Mouse (Mus musculus): ENCODE measurements around the gene Mysm1. TPM values are rescaled to one million over a fixed set of nuclear protein-coding genes. Genes with fewer than 3 reads are reported as not detected.

The Mysm1 gene
- polyA plus RNA-seq, 1 experiment from 2014 or later, result 26.0 TPM

DNA sequence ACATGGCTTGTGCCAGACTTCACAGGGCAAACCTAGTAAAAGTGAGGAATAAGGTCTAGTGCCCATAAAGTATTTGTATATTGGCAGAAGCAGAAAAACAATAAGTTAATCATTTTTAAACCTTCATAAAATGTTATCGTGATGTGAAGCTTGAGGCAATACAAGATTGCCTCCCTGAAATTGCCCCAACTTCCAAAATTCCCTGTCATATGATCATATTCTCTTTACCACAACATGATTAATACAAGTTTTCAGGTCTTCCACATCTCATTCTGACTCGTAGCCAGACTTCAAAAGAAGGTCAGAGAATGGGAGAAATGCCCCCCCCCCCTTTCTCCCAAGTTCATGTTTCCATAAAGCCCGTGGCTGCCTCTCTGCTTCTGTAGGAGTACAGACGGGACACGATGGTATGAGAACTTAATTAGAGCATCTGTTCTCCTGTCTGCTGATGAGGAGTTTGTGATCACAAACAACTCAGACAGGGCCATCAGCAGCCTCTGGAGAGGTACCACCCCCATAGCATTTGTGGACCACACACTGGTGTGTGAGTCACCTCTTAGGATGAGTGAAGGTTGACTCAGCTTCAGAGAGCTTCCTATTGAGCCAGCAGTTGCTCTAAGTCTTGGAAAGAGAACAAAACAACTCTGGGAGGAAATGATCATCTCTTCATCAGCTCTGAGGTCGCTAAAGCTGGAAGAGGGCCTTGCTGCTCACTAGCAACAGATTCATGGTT lies 22.3 kb upstream of the Mysm1 start:
- H3K4me3 ChIP-seq, result no peak overlapping the region
- no peak for DNase-seq (ENCODE audit: low spot score)
- H3K27ac ChIP-seq (replicated peaks), result no peak overlapping the region
- H3K9me3 ChIP-seq (replicated peaks), result no peaks in the 10 kb centered on the region
- WGBS, result 74% methylated on average over 6 of the region's 6 CpGs
- H3K36me3 ChIP-seq, result no peaks in the 10 kb centered on the region
- H3K4me1 ChIP-seq, result no peaks in the 10 kb centered on the region
- H3K27me3 ChIP-seq (ENCODE audit: low read depth, poor library complexity, severe bottlenecking), result no peaks in the 10 kb centered on the region

DNA sequence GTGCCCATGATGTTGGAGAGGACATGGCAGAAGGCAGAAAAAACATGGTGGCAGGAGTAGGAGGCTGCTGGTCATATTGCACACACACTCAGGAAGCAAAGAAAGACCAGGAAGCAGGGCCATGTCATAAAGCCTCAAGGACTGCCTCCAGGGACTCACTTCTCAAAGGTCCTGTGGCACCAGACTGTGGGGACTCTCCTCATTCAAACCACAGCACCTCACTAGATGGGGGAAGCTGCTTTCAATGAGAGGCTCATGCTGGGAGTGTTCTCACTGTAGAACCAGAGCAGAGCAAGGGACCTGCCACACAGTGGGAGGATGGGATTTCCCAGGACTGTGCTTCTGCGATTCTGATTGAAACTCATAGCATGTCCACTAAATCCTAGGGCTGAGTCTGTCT lies 21.2 kb upstream of the Mysm1 start:
- 91% methylated on average over 1 of the region's 1 CpGs for WGBS
- Histone ChIP-seq H3K9me3 (replicated peaks) (no peaks in the 10 kb centered on the region), H3K4me3 (no peak overlapping the region), H3K27ac (replicated peaks) (no peak overlapping the region), H3K27me3 (ENCODE audit: low read depth, poor library complexity, severe bottlenecking) (no peaks in the 10 kb centered on the region), H3K4me1 (peaks cover 5% of the 10 kb centered on the region), H3K36me3 (no peaks in the 10 kb centered on the region)
- no peak for DNase-seq (ENCODE audit: low spot score)

DNA sequence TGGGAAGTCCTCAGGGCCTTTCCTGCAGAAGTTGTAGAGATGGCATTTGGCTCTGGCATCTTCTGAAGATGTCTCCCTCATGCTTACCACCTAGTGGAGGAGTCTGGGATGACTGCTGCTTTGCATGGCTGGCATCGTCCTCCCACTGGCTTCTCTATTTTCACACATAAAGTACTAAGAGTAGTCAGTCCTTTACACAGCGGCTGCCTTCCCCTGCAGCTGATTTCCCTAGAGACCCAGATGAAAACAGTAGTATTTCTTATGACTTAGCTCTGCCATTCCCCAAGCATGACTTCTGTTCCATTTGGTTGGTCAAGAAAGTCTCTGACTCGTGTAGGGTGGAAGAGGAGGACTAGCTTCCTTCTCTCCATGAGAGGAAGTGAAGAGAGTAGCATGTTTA lies 20.3 kb upstream of the Mysm1 start:
- Histone ChIP-seq H3K4me3 (no peak overlapping the region), H3K27me3 (ENCODE audit: low read depth, poor library complexity, severe bottlenecking) (no peaks in the 10 kb centered on the region), H3K9me3 (replicated peaks) (no peaks in the 10 kb centered on the region), H3K27ac (replicated peaks) (no peak overlapping the region), H3K36me3 (no peaks in the 10 kb centered on the region), H3K4me1 (peaks cover 6% of the 10 kb centered on the region)
- no peak for DNase-seq (ENCODE audit: low spot score)
- WGBS, result 75% methylated on average over 3 of the region's 3 CpGs

DNA sequence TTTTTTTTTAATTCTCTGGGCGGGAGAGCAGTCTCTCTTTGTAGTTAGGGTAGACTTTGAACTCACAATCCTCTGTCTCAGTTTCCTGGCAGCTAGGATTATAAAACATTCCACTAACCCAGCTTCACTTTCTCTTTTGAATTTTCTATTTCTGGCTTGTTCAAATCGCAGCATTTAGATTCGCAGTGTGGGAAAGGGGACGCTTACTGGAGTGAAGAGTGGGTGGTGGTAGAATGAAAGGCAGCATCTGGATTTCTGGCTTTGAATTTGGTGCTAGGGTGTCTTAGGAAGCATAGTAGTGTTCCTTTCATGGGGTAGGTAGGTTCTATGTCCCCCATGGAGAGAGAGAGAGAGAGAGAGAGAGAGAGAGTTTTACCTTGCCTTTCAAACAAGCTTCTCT lies 17.0 kb upstream of the Mysm1 start:
- no peaks in the 10 kb centered on the region for H3K27me3 ChIP-seq (ENCODE audit: low read depth, poor library complexity, severe bottlenecking)
- no peak overlapping the region for H3K4me3 ChIP-seq
- no peak for DNase-seq (ENCODE audit: low spot score)
- WGBS, result 88% methylated on average over 4 of the region's 4 CpGs
- peaks cover 6% of the 10 kb centered on the region for H3K4me1 ChIP-seq
- H3K36me3 ChIP-seq, result no peaks in the 10 kb centered on the region
- H3K9me3 ChIP-seq (replicated peaks), result no peaks in the 10 kb centered on the region
- H3K27ac ChIP-seq (replicated peaks), result no peak overlapping the region

DNA sequence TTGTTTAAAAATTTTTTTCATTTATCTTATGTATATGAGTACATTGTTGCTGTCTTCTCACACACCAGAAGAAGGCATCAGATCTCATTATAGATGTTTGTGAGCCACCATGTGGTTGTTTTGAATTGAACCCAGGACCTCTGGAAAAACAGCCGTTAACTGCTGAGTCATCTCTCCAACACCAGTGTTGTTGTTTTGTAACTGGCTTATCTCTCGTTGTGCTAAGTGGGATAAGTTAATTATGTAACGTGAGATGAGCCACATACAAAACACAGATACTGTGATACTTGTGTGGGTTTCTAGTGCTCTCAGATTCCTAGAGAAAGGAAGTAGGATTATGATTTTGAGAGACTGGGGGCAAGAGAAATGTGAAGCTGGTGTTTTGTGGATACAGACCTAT lies 11.3 kb upstream of the Mysm1 start:
- WGBS, result 66% methylated on average over 3 of the region's 3 CpGs

DNA sequence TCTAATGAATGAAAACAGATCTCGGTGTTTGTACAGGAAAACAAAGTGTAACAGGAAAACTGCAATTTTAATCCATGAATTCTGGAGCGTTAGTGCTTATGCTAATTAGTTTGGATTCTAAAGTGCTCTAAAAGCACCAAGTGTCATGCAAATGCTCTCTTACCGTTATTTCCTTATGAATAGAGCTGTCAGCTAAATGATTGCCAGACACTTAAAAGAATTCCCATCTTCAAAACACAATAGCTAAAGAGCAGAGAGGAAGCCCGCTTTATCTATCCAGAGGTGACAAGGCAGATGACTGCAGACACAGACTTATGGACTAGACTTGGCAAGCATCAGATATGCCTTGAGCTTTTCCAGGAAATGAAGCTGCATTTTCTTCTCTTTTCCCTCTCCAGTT lies 8.8 kb upstream of the Mysm1 start:
- Histone ChIP-seq H3K27ac (replicated peaks) (no peak overlapping the region), H3K36me3 (no peaks in the 10 kb centered on the region), H3K27me3 (ENCODE audit: low read depth, poor library complexity, severe bottlenecking) (no peaks in the 10 kb centered on the region), H3K4me1 (peaks cover 12% of the 10 kb centered on the region), H3K9me3 (replicated peaks) (no peaks in the 10 kb centered on the region), H3K4me3 (no peak overlapping the region)
- DNase-seq (ENCODE audit: low spot score), result no peak
- WGBS, result 39% methylated on average over 4 of the region's 4 CpGs

More for the DNA sequence above, 11.3 kb upstream of the Mysm1 start:
- Histone ChIP-seq H3K4me3 (no peak overlapping the region), H3K4me1 (peaks cover 13% of the 10 kb centered on the region), H3K27ac (replicated peaks) (no peak overlapping the region), H3K36me3 (no peaks in the 10 kb centered on the region), H3K27me3 (ENCODE audit: low read depth, poor library complexity, severe bottlenecking) (no peaks in the 10 kb centered on the region), H3K9me3 (replicated peaks) (no peaks in the 10 kb centered on the region)
- no peak for DNase-seq (ENCODE audit: low spot score)

DNA sequence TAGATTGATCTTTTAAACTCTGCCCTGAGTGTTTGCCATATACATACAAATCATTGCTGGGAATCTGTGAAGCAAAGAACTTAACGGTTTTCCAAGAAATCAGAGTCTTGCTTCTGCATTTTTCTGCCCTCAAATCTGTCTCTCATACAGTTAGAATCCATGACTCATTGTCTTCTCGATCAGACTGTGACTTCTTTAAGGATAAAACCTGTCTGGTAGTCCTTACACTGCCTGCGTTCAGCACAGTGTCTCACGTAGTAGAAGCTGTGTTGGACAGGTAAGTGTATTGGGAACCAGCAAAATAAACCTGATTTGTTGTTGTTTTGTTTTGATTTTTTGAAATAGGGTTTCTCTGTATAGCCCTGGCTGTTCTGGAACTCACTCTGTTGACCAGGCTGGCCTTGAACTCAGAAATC lies 608 bp upstream of the Mysm1 start:
- no peaks in the 10 kb centered on the region for H3K9me3 ChIP-seq (replicated peaks)
- H3K36me3 ChIP-seq, result peaks cover 8% of the 10 kb centered on the region
- peak overlapping the region; percentile 89 for H3K4me3 ChIP-seq
- H3K27me3 ChIP-seq (ENCODE audit: low read depth, poor library complexity, severe bottlenecking), result no peaks in the 10 kb centered on the region
- H3K4me1 ChIP-seq, result peaks cover 14% of the 10 kb centered on the region
- 55% methylated on average over 4 of the region's 4 CpGs for WGBS
- no peak for DNase-seq (ENCODE audit: low spot score)
- peak overlapping the region; percentile 95 for H3K27ac ChIP-seq (replicated peaks)

DNA sequence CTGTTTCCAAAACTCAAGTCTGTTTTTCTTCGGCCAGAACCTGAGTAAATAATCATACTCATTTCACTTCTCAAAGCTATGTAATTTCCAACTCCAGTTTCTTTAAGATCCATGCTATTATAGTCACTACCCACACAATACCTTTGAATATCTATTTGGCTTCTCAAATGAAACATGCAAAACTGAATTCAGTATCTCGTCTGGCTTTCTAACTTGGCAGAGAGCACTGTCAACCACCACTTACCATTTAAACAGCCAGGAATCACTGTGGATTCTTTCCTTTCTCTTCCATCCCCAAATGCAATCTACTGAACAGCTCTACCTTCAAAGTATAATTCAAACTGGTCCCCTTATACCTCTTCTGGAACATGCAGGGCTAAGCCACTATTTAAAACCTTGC lies 5.6 kb downstream of the Mysm1 start:
- 86% methylated on average over 2 of the region's 2 CpGs for WGBS
- peaks cover 13% of the 10 kb centered on the region for H3K4me1 ChIP-seq
- no peaks in the 10 kb centered on the region for H3K27me3 ChIP-seq (ENCODE audit: low read depth, poor library complexity, severe bottlenecking)
- DNase-seq (ENCODE audit: low spot score), result no peak
- H3K27ac ChIP-seq (replicated peaks), result no peak overlapping the region
- no peaks in the 10 kb centered on the region for H3K9me3 ChIP-seq (replicated peaks)
- no peak overlapping the region for H3K4me3 ChIP-seq
- H3K36me3 ChIP-seq, result peaks cover 58% of the 10 kb centered on the region

DNA sequence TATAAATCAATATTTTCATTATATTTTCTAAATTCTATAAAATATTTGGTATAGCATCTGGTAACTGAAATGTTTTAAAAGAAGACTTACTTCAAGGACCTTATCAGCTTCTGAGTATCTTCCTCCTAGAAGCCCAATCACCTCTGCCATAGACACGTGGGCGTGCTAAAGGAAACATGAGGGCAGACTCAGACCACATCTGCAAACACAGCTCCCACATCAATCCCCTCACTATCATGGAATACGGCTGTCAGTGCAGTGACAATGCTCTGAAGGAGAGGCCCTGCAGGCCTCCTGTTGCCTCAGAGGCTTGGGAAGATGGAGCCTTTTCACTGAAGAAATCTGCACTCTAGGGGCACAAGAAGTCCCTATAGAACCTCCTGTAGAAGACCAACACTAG lies 26.1 kb downstream of the Mysm1 start:
- H3K27ac ChIP-seq (replicated peaks), result no peak overlapping the region
- H3K9me3 ChIP-seq (replicated peaks), result no peaks in the 10 kb centered on the region
- H3K4me1 ChIP-seq, result no peaks in the 10 kb centered on the region
- H3K36me3 ChIP-seq, result peaks cover 91% of the 10 kb centered on the region
- WGBS, result 87% methylated on average over 3 of the region's 3 CpGs
- no peak for DNase-seq (ENCODE audit: low spot score)
- H3K4me3 ChIP-seq, result no peak overlapping the region
- no peaks in the 10 kb centered on the region for H3K27me3 ChIP-seq (ENCODE audit: low read depth, poor library complexity, severe bottlenecking)

DNA sequence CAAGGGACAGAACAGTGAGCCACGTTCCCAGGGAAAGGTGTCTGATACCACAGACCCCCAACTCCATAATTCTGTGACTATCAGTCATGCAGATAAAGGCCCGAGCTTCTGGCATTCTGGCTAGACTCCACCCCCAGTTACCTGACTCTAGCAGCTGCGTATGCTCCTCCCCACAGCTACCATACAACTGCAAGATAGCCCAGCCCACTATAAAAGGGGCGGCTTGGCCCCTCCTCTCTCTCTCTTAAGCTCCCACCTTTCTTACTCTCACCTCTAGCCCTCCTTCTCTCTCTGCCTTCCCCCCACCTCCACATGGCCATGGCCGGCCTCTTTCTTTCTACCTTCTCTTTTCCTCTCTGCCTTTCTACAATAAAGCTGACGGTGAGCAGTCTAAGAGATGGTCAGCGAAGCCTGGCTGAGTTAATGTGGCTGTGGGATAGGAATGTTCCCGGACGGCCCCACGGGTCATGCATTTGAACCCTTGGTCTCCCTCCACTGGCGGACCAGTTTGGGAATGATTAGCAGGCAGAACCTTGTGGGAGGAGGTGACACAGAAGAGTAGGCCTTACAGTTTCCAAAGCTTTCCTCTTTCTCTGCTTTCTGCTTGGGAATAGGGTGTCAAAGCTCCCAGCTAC lies 37.6 kb downstream of the Mysm1 start:
- WGBS, result 81% methylated on average over 11 of the region's 11 CpGs
- no peak for DNase-seq (ENCODE audit: low spot score)
- Histone ChIP-seq H3K27ac (replicated peaks) (no peak overlapping the region), H3K9me3 (replicated peaks) (no peaks in the 10 kb centered on the region), H3K36me3 (peaks cover 71% of the 10 kb centered on the region), H3K4me1 (no peaks in the 10 kb centered on the region), H3K27me3 (ENCODE audit: low read depth, poor library complexity, severe bottlenecking) (no peaks in the 10 kb centered on the region), H3K4me3 (no peak overlapping the region)

DNA sequence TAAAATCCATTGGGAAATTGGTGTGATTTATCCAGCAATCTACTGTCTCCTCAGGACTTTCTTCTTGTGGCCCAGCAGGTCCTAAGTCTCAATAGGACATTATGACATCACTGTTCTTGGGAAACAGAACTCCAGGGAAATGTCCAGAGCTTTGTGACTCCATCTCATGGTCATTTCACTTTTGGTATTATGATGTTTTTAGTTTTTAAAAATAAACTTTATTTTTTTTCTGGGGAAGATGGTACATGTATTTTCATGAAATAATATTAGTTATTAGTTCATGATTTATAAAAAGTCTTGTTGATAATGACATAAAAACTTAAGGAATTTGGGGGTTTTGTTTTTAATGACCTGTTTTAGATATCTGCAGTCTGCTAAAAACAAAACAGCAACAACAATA lies 50.2 kb downstream of the Mysm1 start, which contains the start of gene Eqtn:
Gene Eqtn (minus strand): TSS at position 101 of the 400 bp plus-strand sequence.
- no peak within 1 kb of the TSS for H3K27ac ChIP-seq (replicated peaks)
- DNase-seq (ENCODE audit: low spot score), result no peak
- H3K27me3 ChIP-seq (ENCODE audit: low read depth, poor library complexity, severe bottlenecking), result no peaks in the 10 kb centered on the region
- no peaks in the 10 kb centered on the region for H3K9me3 ChIP-seq (replicated peaks)
- H3K36me3 ChIP-seq, result no peaks in the 10 kb centered on the region
- H3K4me1 ChIP-seq, result no peaks in the 10 kb centered on the region
- H3K4me3 ChIP-seq, result no peak within 1 kb of the TSS

DNA sequence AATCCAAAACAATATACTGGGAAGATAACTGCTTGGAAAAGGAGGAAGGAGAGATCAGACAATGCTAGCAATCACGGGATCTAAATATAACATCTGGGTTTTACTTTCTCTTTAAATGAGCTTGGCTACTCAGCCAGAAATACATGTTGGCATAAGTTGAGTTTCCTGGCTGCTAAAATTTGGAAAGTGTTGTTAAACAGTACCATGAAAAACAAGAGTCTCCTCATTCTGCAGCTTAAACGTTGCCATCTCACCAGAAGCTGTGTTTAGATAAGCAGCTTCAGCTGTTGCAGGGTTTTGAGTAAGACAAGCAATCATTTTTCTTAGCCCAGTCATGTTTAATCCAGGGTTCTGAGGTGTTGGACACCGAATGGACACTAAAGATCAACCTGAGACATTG lies 77.1 kb downstream of the Mysm1 start:
- Histone ChIP-seq H3K9me3 (replicated peaks) (no peaks in the 10 kb centered on the region), H3K4me3 (no peak overlapping the region), H3K27me3 (ENCODE audit: low read depth, poor library complexity, severe bottlenecking) (no peaks in the 10 kb centered on the region), H3K27ac (replicated peaks) (no peak overlapping the region), H3K36me3 (no peaks in the 10 kb centered on the region), H3K4me1 (no peaks in the 10 kb centered on the region)
- no peak for DNase-seq (ENCODE audit: low spot score)
- WGBS, result 78% methylated on average over 3 of the region's 3 CpGs

DNA sequence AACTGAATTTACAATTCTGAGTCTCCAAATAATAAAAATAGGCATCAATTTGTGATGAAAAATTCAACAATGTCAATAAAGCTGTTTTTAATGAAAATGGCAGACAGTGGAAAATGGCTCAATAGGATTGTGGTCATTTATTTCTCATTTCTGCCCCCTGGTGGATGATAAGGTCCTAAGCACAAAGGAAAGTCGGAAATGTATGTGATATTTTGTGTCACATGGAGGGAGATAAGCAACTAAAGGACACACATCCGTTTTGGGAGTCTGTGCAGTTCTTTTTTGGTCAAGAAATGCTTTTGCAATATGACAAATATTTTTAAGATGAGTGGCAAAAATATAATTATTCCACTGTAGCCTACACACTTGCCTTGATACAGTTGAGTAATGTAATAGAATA lies 78.2 kb downstream of the Mysm1 start:
- no peak for DNase-seq (ENCODE audit: low spot score)
- H3K4me1 ChIP-seq, result no peaks in the 10 kb centered on the region
- no peaks in the 10 kb centered on the region for H3K36me3 ChIP-seq
- H3K27ac ChIP-seq (replicated peaks), result no peak overlapping the region
- H3K4me3 ChIP-seq, result no peak overlapping the region
- no peaks in the 10 kb centered on the region for H3K9me3 ChIP-seq (replicated peaks)
- no peaks in the 10 kb centered on the region for H3K27me3 ChIP-seq (ENCODE audit: low read depth, poor library complexity, severe bottlenecking)
- 36% methylated on average over 2 of the region's 2 CpGs for WGBS

Data from midbrain, embryonic 10.5 days (tissue).